Mouse (Mus musculus) brain, embryonic 18.5 days (tissue): Measurements from ENCODE around the gene Zfp335.
"Not testable (repeated sequence)": the region's sequence is repeated elsewhere in the genome, so short reads cannot be mapped to it uniquely, and the experiment has no call there.

Source experiments
- DNase-seq: peaks from one replicate; pipeline ENCODE4 v3.0.0-alpha.2; 2012; ENCODE audit warnings: low read depth, low spot score

Gene Zfp335

GRCm38 (mm10) chr2:164894048-164894447 is 17.5 kb downstream of the Zfp335 start:
- DNase-seq, result no peak

GRCm38 (mm10) chr2:164892696-164893216 is 18.8 kb downstream of the Zfp335 start:
- DNase-seq, result no peak

- DNase-seq, result no peak
Measured at GRCm38 (mm10) chr2:164891908-164892695, 19.5 kb downstream of the Zfp335 start.

GRCm38 (mm10) chr2:164891056-164891834 is 20.3 kb downstream of the Zfp335 start:
- no peak for DNase-seq

GRCm38 (mm10) chr2:164890411-164891049 is 21.0 kb downstream of the Zfp335 start:
- no peak for DNase-seq

- DNase-seq, result no peak
Measured at GRCm38 (mm10) chr2:164889960-164890359, 21.6 kb downstream of the Zfp335 start.

- no peak for DNase-seq
Measured at GRCm38 (mm10) chr2:164888996-164889395, 22.6 kb downstream of the Zfp335 start.

- no peak for DNase-seq
Measured at GRCm38 (mm10) chr2:164886617-164887016, 24.9 kb downstream of the Zfp335 start.

GRCm38 (mm10) chr2:164885788-164886187 is 25.8 kb downstream of the Zfp335 start:
- no peak for DNase-seq

- DNase-seq, result no peak
Measured at GRCm38 (mm10) chr2:164882619-164883018, 28.9 kb downstream of the Zfp335 start.

GRCm38 (mm10) chr2:164879568-164880277 is 31.8 kb downstream of the Zfp335 start:
- peak; percentile 87 for DNase-seq

GRCm38 (mm10) chr2:164879228-164879567 is 32.4 kb downstream of the Zfp335 start, which contains the start of gene Pcif1:
TSS of gene Pcif1 (plus strand) at chr2:164879304.
- peak; percentile 76 for DNase-seq

GRCm38 (mm10) chr2:164878509-164879227 is 32.9 kb downstream of the Zfp335 start:
- no peak for DNase-seq

- DNase-seq, result not testable (repeated sequence)
Measured at GRCm38 (mm10) chr2:164877376-164878215, 34.0 kb downstream of the Zfp335 start.

GRCm38 (mm10) chr2:164875648-164876047 is 35.9 kb downstream of the Zfp335 start:
- DNase-seq, result not testable (repeated sequence)

GRCm38 (mm10) chr2:164874239-164874769 is 37.3 kb downstream of the Zfp335 start:
- DNase-seq, result no peak

- DNase-seq, result no peak
Measured at GRCm38 (mm10) chr2:164873621-164874020, 37.9 kb downstream of the Zfp335 start.

GRCm38 (mm10) chr2:164871602-164872303 is 39.8 kb downstream of the Zfp335 start:
- DNase-seq, result no peak

GRCm38 (mm10) chr2:164868491-164868890 is 43.1 kb downstream of the Zfp335 start:
- no peak for DNase-seq
